Mouse (Mus musculus) heart, adult 2 months (tissue): ENCODE data around the gene Lrrfip2.

ENCODE experiments used
- CTCF ChIP-seq: fragments of 200-600 bp; IDR thresholded peaks from 2 replicates; pipeline ENCODE4 v1.8.1; 2022; ENCODE audit warnings: antibody characterized with exemption, mild to moderate bottlenecking, moderate library complexity
- EP300 ChIP-seq: fragments of 200-500 bp; IDR thresholded peaks from 2 replicates; pipeline ENCODE4 v1.6.1; 2011; ENCODE audit warnings: low read depth, low read length, control low read depth; ENCODE audit not compliant: insufficient read depth
- POLR2A ChIP-seq: fragments of 200-500 bp; IDR thresholded peaks from 2 replicates; pipeline ENCODE4 v1.6.1; 2011; ENCODE audit warnings: mild to moderate bottlenecking, low read depth, low read length, control low read depth; ENCODE audit not compliant: insufficient read depth

DNA sequence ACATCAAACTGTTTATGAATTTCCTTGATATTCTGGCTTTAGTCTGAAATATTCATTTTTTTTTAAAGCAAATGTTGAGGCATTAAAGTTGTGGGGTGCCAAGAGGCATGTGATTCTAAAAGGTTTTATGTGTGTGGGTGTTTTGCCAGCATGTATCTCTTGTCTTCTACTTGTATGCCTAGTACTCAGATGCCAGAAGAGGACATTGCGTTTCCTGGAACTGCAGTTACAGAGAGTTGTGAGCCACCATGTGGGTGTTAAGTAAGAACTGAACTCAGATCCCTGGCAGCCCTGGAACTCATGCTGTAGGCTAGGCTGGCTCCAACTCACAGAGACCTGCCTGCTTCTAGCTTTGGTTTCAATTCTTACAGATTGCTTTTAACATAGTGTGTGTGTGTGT, 42.2 kb downstream of the Lrrfip2 start:
- TF ChIP-seq POLR2A (no peak), CTCF (no peak), EP300 (no peak)
